Mouse (Mus musculus): Measurements from ENCODE around the gene Fos. TPM values are rescaled to one million over a fixed set of nuclear protein-coding genes. Genes with fewer than 3 reads are reported as not detected.

The Fos gene
- polyA plus RNA-seq (2016; fragmentation: Nextera tagmentation; extraction: Ambion mirVana): 1.1 and 1.7 TPM in 2 replicates

- peaks cover 66% of the 10 kb centered on the region for H3K27me3 ChIP-seq
- H3K9me3 ChIP-seq: no peaks in the 10 kb centered on the region
- WGBS: under 1% methylated on average over 56 of the region's 56 CpGs
- H3K36me3 ChIP-seq: no peaks in the 10 kb centered on the region
- peak; percentile 88 for ATAC-seq (ENCODE audit: low FRiP score, low read depth)
- peak within 1 kb of the TSS; percentile 65 for H3K9ac ChIP-seq (replicated peaks)
- no peak within 1 kb of the TSS for H3K27ac ChIP-seq (replicated peaks)
- H3K4me3 ChIP-seq: peak within 1 kb of the TSS; percentile 53
- peak within 1 kb of the TSS; percentile 100 for H3K4me2 ChIP-seq (replicated peaks)
- H3K4me1 ChIP-seq: peaks cover 36% of the 10 kb centered on the region
These were observed at the start of gene Fos for GRCm38 (mm10) chr12:85473481-85474297. TSS of gene Fos (plus strand) at chr12:85473890.

DNA sequence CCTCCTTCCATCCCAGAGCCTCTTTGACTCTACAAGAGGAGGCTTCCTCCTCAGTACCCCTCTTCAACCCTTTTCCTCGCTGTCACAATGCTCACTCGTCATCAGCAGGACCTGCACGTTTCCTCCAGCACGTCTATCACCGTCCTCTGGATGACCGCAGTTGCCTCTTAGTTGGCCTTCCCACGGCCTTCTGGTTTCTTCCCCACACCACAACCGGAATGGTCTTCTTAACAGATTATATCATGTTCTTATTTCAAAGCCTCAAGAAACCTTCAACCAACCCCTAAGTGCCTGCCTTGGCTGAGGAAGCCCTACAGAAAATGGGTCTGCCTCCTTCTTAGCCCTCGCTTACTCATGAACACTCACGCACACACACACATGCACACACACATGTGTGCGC lies 48.0 kb upstream of the Fos start:
- H3K27me3 ChIP-seq: no peaks in the 10 kb centered on the region
- H3K27ac ChIP-seq (replicated peaks): no peak overlapping the region
- no peaks in the 10 kb centered on the region for H3K9me3 ChIP-seq
- H3K9ac ChIP-seq (replicated peaks): no peak overlapping the region
- H3K4me3 ChIP-seq: no peak overlapping the region
- no peaks in the 10 kb centered on the region for H3K36me3 ChIP-seq
- H3K4me1 ChIP-seq: peaks cover 7% of the 10 kb centered on the region
- WGBS: 92% methylated on average over 11 of the region's 11 CpGs
- H3K4me2 ChIP-seq (replicated peaks): no peak overlapping the region
- ATAC-seq (ENCODE audit: low FRiP score, low read depth): no peak

GRCm38 (mm10) chr12:85426126-85426525 lies 47.6 kb upstream of the Fos start:
- Histone ChIP-seq H3K27me3 (0 out of 2 replicates have a peak, but pooled peaks cover under 1% of the 10 kb centered on the region), H3K4me3 (no peak overlapping the region), H3K36me3 (no peaks in the 10 kb centered on the region), H3K9ac (replicated peaks) (no peak overlapping the region), H3K27ac (replicated peaks) (no peak overlapping the region), H3K9me3 (no peaks in the 10 kb centered on the region), H3K4me2 (replicated peaks) (no peak overlapping the region), H3K4me1 (peaks cover 7% of the 10 kb centered on the region)
- no peak for ATAC-seq (ENCODE audit: low FRiP score, low read depth)
- WGBS: 64% methylated on average over 10 of the region's 10 CpGs

DNA sequence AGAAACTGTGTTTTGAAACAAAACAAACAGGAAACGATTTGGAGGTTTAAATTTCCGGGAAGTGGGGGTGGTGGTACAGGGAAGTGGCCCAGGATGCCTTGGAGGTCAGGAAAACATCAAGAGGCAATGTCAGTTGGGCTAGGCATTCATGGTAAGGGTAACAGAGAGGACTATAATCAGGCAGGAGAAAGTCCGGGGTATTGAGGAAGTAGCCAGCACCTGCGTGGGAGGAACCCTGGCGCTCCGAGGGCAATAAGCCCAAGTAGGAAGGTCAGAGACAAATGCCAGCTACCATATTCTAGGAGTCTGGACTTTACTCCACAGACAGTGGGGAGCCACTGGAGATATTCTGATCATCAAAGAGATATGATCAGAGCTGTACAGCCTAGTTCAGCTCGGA lies 45.9 kb upstream of the Fos start:
- Histone ChIP-seq H3K4me2 (replicated peaks) (no peak overlapping the region), H3K9me3 (no peaks in the 10 kb centered on the region), H3K4me1 (peaks cover 7% of the 10 kb centered on the region), H3K9ac (replicated peaks) (no peak overlapping the region), H3K36me3 (no peaks in the 10 kb centered on the region), H3K4me3 (no peak overlapping the region), H3K27me3 (0 out of 2 replicates have a peak, but pooled peaks cover 4% of the 10 kb centered on the region), H3K27ac (replicated peaks) (no peak overlapping the region)
- no peak for ATAC-seq (ENCODE audit: low FRiP score, low read depth)
- 83% methylated on average over 7 of the region's 7 CpGs for WGBS

DNA sequence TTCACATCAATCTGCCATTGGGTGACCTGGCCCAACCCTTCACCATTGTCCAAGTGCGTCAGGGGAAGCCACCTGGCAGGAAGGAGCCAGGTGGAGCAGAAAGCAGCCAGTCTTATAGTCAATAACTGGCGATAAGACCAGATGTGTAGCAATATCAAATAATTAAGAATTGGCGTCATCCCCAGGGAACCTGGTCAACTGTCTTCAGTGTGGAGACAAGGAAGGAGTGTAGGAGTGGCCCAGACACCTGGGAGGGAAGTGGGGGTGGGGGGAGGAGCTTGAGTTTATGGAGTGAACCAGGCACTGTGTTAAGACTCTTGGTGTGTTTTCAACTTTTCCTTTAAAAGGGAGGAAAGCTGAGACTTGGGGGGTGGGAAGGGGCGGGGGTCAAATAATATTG lies 43.7 kb upstream of the Fos start:
- peaks cover 18% of the 10 kb centered on the region for H3K4me1 ChIP-seq
- no peaks in the 10 kb centered on the region for H3K36me3 ChIP-seq
- no peak overlapping the region for H3K9ac ChIP-seq (replicated peaks)
- H3K27ac ChIP-seq (replicated peaks): no peak overlapping the region
- no peak overlapping the region for H3K4me2 ChIP-seq (replicated peaks)
- no peaks in the 10 kb centered on the region for H3K9me3 ChIP-seq
- WGBS: 69% methylated on average over 4 of the region's 4 CpGs
- 0 out of 2 replicates have a peak, but pooled peaks cover 4% of the 10 kb centered on the region for H3K27me3 ChIP-seq
- no peak overlapping the region for H3K4me3 ChIP-seq
- ATAC-seq (ENCODE audit: low FRiP score, low read depth): no peak

DNA sequence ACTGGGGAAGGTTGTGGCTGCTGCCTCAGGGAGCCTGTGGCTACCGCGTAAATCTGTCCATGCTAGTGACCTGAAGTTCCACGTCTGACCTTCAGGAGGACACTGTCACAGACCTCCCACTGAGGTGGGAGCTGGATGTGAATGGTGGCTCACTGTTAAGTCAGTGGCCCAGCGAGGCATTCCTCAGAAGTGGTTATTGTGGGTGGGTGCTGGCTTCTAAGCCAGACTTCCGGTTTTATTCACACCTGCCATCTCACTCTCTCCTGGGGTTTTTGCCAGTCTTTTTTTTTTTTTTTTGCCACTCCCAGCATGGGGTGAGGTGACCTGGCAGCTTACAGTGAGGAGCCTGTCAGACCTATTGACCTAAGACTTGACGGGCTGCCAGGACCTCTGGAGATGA lies 43.3 kb upstream of the Fos start:
- Histone ChIP-seq H3K4me1 (peaks cover 18% of the 10 kb centered on the region), H3K27ac (replicated peaks) (no peak overlapping the region), H3K4me2 (replicated peaks) (no peak overlapping the region), H3K4me3 (no peak overlapping the region), H3K36me3 (no peaks in the 10 kb centered on the region), H3K9ac (replicated peaks) (no peak overlapping the region), H3K27me3 (0 out of 2 replicates have a peak, but pooled peaks cover 4% of the 10 kb centered on the region), H3K9me3 (no peaks in the 10 kb centered on the region)
- ATAC-seq (ENCODE audit: low FRiP score, low read depth): no peak
- 61% methylated on average over 6 of the region's 6 CpGs for WGBS

- Histone ChIP-seq H3K27me3 (0 out of 2 replicates have a peak, but pooled peaks cover 4% of the 10 kb centered on the region), H3K9ac (replicated peaks) (no peak overlapping the region), H3K27ac (replicated peaks) (no peak overlapping the region), H3K4me3 (no peak overlapping the region), H3K36me3 (no peaks in the 10 kb centered on the region), H3K9me3 (no peaks in the 10 kb centered on the region), H3K4me2 (replicated peaks) (no peak overlapping the region), H3K4me1 (peaks cover 30% of the 10 kb centered on the region)
- 9% methylated on average over 3 of the region's 3 CpGs for WGBS
- ATAC-seq (ENCODE audit: low FRiP score, low read depth): 0 out of 2 replicates have a peak, but pooled peaks have one; percentile 23
These were observed 39.8 kb upstream of the Fos start for GRCm38 (mm10) chr12:85433850-85434249.

GRCm38 (mm10) chr12:85434526-85434925 lies 39.2 kb upstream of the Fos start:
- H3K9ac ChIP-seq (replicated peaks): no peak overlapping the region
- H3K4me3 ChIP-seq: no peak overlapping the region
- H3K4me2 ChIP-seq (replicated peaks): no peak overlapping the region
- no peak overlapping the region for H3K27ac ChIP-seq (replicated peaks)
- H3K4me1 ChIP-seq: peaks cover 30% of the 10 kb centered on the region
- no peak for ATAC-seq (ENCODE audit: low FRiP score, low read depth)
- H3K27me3 ChIP-seq: 0 out of 2 replicates have a peak, but pooled peaks cover 4% of the 10 kb centered on the region
- H3K9me3 ChIP-seq: no peaks in the 10 kb centered on the region
- no peaks in the 10 kb centered on the region for H3K36me3 ChIP-seq
- 67% methylated on average over 5 of the region's 5 CpGs for WGBS

DNA sequence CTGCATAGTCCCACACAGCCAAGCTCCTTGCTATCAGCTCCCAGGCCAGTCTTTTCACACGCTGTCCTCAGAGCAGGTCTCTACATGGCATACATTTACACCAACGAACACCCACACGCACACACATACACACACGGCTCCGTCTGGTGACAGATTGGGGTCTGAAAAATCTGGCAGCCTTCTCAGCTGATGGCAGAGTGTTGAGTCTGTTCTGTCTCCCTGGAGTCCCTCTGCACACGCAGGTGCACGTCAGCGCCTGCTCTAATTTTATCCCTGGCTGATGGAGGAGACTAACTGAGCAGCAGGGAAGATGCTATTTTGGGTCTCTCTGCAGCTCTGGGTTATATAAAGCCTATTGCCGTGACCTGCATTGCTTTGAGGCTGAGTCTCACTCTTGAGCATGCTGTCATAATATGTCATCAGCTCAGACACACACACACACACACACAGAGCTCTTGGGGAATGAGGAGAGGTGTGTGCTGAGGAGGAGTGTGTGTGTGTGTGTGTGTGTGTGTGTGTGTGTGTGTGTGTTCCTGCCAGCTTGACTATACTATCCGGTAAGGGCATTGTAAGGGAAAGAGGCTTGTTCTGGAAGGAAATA lies 37.6 kb upstream of the Fos start:
- H3K9ac ChIP-seq (replicated peaks): no peak overlapping the region
- H3K36me3 ChIP-seq: no peaks in the 10 kb centered on the region
- 72% methylated on average over 10 of the region's 10 CpGs for WGBS
- H3K4me3 ChIP-seq: no peak overlapping the region
- H3K4me2 ChIP-seq (replicated peaks): no peak overlapping the region
- 0 out of 2 replicates have a peak, but pooled peaks cover 4% of the 10 kb centered on the region for H3K27me3 ChIP-seq
- no peaks in the 10 kb centered on the region for H3K9me3 ChIP-seq
- no peak for ATAC-seq (ENCODE audit: low FRiP score, low read depth)
- peak overlapping the region; percentile 15; the same call in 1 of the 2 replicates for H3K27ac ChIP-seq (replicated peaks)
- H3K4me1 ChIP-seq: peaks cover 30% of the 10 kb centered on the region

GRCm38 (mm10) chr12:85437172-85437876 lies 36.4 kb upstream of the Fos start:
- Histone ChIP-seq H3K4me3 (no peak overlapping the region), H3K4me2 (replicated peaks) (no peak overlapping the region), H3K36me3 (no peaks in the 10 kb centered on the region), H3K4me1 (peaks cover 30% of the 10 kb centered on the region), H3K9ac (replicated peaks) (no peak overlapping the region), H3K27me3 (no peaks in the 10 kb centered on the region), H3K9me3 (no peaks in the 10 kb centered on the region), H3K27ac (replicated peaks) (no peak overlapping the region)
- no peak for ATAC-seq (ENCODE audit: low FRiP score, low read depth)
- 41% methylated on average over 17 of the region's 17 CpGs for WGBS

GRCm38 (mm10) chr12:85443456-85443855 lies 30.2 kb upstream of the Fos start:
- Histone ChIP-seq H3K36me3 (no peaks in the 10 kb centered on the region), H3K4me1 (no peaks in the 10 kb centered on the region), H3K9me3 (no peaks in the 10 kb centered on the region), H3K4me2 (replicated peaks) (no peak overlapping the region), H3K27me3 (no peaks in the 10 kb centered on the region), H3K9ac (replicated peaks) (no peak overlapping the region), H3K27ac (replicated peaks) (no peak overlapping the region), H3K4me3 (no peak overlapping the region)
- WGBS: 96% methylated on average over 1 of the region's 1 CpGs
- ATAC-seq (ENCODE audit: low FRiP score, low read depth): no peak

- no peaks in the 10 kb centered on the region for H3K27me3 ChIP-seq
- WGBS: 61% methylated on average over 6 of the region's 6 CpGs
- H3K9ac ChIP-seq (replicated peaks): no peak overlapping the region
- H3K9me3 ChIP-seq: no peaks in the 10 kb centered on the region
- H3K27ac ChIP-seq (replicated peaks): no peak overlapping the region
- no peaks in the 10 kb centered on the region for H3K4me1 ChIP-seq
- H3K36me3 ChIP-seq: no peaks in the 10 kb centered on the region
- ATAC-seq (ENCODE audit: low FRiP score, low read depth): no peak
- no peak overlapping the region for H3K4me3 ChIP-seq
- no peak overlapping the region for H3K4me2 ChIP-seq (replicated peaks)
These were observed 29.0 kb upstream of the Fos start for GRCm38 (mm10) chr12:85444646-85445045.

All from midbrain, embryonic 12.5 days (tissue).